Mouse (Mus musculus) testis, adult 2 months (tissue): ENCODE measurements around the gene Dnhd1. TPM values are rescaled to one million over a fixed set of nuclear protein-coding genes. Genes with fewer than 3 reads are reported as not detected.

Source experiments
- H3K27ac ChIP-seq: fragments of 200-500 bp; 2 replicates; pipeline ENCODE4 v1.5.1; 2012; ENCODE audit warnings: low read depth, low read length; ENCODE audit not compliant: control insufficient read depth, insufficient read depth
- H3K27me3 ChIP-seq: fragments of 200-500 bp; 2 replicates; pipeline ENCODE4 v1.6.1; 2012; ENCODE audit warnings: mild to moderate bottlenecking, low read length, moderate library complexity; ENCODE audit not compliant: control insufficient read depth, insufficient read depth
- H3K36me3 ChIP-seq: fragments of 200-500 bp; 2 replicates; pipeline ENCODE4 v1.6.1; 2012; ENCODE audit warnings: mild to moderate bottlenecking, low read length; ENCODE audit not compliant: control insufficient read depth, insufficient read depth
- H3K4me1 ChIP-seq: fragments of 200-500 bp; 2 replicates; pipeline ENCODE4 v1.6.1; 2012; ENCODE audit warnings: low read length; ENCODE audit not compliant: control insufficient read depth, insufficient read depth
- H3K4me3 ChIP-seq: fragments of 200-500 bp; 2 replicates; pipeline ENCODE4 v1.5.1; 2012; ENCODE audit warnings: low read depth, mild to moderate bottlenecking, low read length, moderate library complexity, mixed read lengths; ENCODE audit not compliant: control insufficient read depth
- CTCF ChIP-seq: fragments of 200-500 bp; IDR thresholded peaks from 2 replicates; pipeline ENCODE4 v1.5.1; 2012; ENCODE audit warnings: low read depth, mild to moderate bottlenecking, inconsistent platforms, low read length, moderate library complexity; ENCODE audit not compliant: control insufficient read depth, insufficient read depth, insufficient replicate concordance
- POLR2A ChIP-seq: fragments of 200-500 bp; IDR thresholded peaks from 2 replicates; pipeline ENCODE4 v1.6.1; 2012; ENCODE audit warnings: low read depth, mild to moderate bottlenecking, inconsistent platforms, low read length, moderate library complexity; ENCODE audit not compliant: control insufficient read depth
- polyA plus RNA-seq: library from polyadenylated mRNA; depleted of rRNA; stranded (reverse); fragments of >200 nt; gene quantifications from 2 replicates; pipeline ENCODE4 v1.2.3, GENCODE M21; 2012

Dnhd1 gene
- polyA plus RNA-seq, 1 experiment, result 31.7 TPM

DNA sequence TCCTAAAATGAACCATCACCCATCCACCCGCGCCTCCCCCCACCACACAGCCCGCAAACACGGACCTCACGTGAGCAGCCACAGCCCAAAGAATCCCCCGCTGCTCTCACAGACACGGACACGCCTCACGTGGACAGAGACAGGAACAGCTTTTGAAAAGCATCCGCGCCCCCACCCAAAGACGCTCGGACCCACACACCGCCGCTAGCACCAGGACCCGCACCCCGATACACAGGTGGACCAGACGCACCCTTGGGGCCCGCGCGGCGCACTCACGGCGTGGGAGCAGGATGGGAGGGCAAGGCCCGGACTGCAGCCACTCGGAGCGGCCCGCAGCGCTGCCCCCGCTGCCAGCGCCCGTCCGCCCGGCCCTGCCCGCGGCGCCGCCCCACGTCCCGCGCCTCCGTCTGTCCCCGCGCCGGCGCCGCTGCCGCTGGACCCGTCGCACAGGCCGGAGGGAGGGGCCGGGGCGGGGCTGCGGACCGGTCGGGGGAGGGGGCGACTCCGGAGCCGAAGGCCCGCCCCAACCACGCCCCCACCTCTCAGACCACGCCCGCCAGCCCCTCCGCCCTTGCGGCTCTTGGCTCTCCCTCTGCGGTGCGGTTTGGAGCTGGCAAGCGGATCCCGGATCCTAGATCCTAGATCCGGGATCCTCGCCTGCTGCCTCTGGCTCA, 17.4 kb upstream of the Dnhd1 start, which contains the start of gene Trim3:
TSS of gene Trim3 (minus strand) at position 445 of the 674 bp plus-strand sequence.
- no peak for TF ChIP-seq POLR2A
- no peaks in the 10 kb centered on the region for H3K36me3 ChIP-seq
- no peaks in the 10 kb centered on the region; the same call in 1 of the 2 replicates for H3K27me3 ChIP-seq
- H3K4me3 ChIP-seq, result peak within 1 kb of the TSS; percentile 87
- H3K4me1 ChIP-seq, result peaks cover 7% of the 10 kb centered on the region
- peak within 1 kb of the TSS; percentile 55 for H3K27ac ChIP-seq

DNA sequence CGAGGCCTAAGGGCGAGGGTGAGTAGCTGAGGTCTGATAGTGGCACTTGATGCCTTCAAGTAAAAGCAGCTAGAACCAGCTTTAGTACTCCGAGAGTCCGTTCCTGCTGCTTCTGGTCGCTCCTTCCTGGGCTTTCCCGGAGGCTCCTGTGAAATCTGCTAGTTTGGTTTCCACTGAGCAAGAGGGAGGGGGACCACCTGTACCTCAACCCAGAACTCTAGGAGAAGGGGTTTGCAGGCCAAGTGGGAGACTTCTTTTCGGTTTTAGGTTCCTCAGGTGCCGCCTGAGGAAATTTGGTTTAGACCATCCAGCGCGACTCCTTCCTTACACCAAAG, 16.9 kb upstream of the Dnhd1 start:
- H3K4me3 ChIP-seq, result peak overlapping the region; percentile 87
- no peaks in the 10 kb centered on the region; the same call in 1 of the 2 replicates for H3K27me3 ChIP-seq
- H3K36me3 ChIP-seq, result no peaks in the 10 kb centered on the region
- peak overlapping the region; percentile 55 for H3K27ac ChIP-seq
- peaks cover 7% of the 10 kb centered on the region for H3K4me1 ChIP-seq
- TF ChIP-seq CTCF (no peak), POLR2A (no peak)

DNA sequence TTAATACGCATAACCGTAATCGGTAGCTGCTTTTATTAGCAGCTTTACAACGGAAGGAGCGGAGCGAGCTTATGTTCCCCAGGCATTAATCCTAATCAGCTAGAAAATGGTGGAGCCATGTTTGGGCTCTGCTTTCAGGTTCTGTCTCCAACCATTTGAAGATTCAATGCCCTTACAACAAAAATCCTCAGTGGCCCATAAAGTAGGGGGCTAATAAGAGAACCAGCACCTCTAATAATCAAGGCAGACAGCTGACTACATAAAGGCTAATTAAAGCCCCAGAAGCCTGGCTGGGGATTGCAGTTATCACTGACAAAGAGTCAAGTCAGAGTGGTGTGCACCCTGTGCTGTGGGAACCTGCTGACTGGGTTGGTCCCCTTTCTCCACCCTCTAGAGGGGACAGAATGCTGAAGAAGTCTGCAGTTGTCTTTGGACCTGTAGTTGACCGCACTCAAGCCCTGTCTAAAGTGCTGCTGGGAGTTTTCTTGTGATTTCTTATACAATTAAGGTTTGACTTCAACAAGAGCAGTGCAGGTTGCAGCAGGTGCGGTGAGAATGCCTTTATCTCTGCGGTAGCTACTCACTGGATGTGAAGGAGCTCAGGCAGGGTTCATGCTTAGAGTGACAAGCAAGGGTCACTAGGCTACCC, 16.2 kb upstream of the Dnhd1 start:
- H3K27me3 ChIP-seq, result no peaks in the 10 kb centered on the region; the same call in 1 of the 2 replicates
- peaks cover 10% of the 10 kb centered on the region for H3K4me1 ChIP-seq
- H3K36me3 ChIP-seq, result no peaks in the 10 kb centered on the region
- TF ChIP-seq CTCF, result no peak
- H3K27ac ChIP-seq, result no peak overlapping the region
- no peak overlapping the region for H3K4me3 ChIP-seq

DNA sequence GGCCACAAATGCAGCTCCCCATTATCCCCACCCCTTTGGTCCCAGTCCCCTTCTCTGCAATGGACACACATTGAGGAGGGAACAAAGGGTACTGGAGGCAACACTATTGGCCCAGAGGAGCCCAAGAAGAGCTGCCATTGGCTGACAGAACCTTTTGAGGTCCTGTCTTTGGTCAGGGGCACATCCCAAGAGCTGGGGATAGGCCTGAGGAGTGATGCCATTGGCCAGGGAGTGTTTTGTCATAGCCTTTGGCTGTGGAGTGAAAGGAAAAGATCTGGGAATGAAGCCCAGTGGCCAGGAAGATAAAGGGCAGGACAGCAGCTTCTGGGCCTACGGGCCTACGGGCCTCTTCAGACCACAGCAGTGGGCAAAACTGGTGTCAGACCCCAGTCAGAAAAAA, 14.9 kb upstream of the Dnhd1 start:
- H3K4me1 ChIP-seq, result peaks cover 16% of the 10 kb centered on the region
- H3K4me3 ChIP-seq, result peak overlapping the region; percentile 71
- H3K27ac ChIP-seq, result no peak overlapping the region
- H3K36me3 ChIP-seq, result no peaks in the 10 kb centered on the region
- no peaks in the 10 kb centered on the region; the same call in 1 of the 2 replicates for H3K27me3 ChIP-seq
- TF ChIP-seq CTCF (no peak), POLR2A (no peak)

DNA sequence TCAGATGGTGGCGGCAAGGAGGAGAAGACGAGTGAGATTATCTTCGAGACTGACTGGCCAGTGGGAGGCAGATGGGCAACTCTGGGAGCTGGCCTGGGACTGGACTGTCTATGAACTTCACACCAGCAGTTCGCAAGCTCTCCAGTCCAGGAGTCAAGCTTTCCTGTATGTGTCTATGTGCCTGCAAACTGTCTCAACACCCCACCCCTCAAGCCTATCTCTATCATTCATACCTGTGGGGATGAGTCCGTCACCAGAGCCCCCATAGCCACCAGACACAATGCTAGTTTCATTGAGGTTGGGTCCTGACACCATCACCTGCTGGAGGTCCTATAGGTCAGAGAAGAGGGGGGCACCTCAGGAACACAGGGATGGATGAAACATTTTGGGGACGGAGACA, 11.9 kb upstream of the Dnhd1 start:
- Histone ChIP-seq H3K27ac (no peak overlapping the region), H3K4me1 (peaks cover 15% of the 10 kb centered on the region), H3K4me3 (no peak overlapping the region), H3K27me3 (no peaks in the 10 kb centered on the region; the same call in 1 of the 2 replicates), H3K36me3 (no peaks in the 10 kb centered on the region)
- TF ChIP-seq POLR2A (no peak), CTCF (no peak)

DNA sequence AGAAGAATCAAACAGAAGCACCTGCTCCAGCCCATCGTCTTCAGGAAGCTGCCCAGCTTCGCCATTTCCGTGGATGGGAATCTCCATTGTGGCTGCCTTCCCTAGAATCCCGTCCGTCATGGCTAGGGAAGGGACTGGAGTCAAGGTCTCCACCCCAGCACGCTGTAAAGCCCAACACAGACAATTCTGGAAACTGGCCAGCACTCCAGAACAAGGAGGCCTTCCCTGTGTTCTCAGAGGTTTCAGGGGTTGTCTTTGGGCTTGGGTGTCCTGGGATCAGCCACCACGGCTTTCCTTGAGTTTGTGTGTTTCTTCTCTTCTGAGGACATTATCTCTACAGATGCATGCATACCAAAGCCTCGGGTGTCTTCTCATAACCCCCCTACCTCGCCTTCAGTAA, 11.3 kb upstream of the Dnhd1 start:
- no peak overlapping the region for H3K27ac ChIP-seq

DNA sequence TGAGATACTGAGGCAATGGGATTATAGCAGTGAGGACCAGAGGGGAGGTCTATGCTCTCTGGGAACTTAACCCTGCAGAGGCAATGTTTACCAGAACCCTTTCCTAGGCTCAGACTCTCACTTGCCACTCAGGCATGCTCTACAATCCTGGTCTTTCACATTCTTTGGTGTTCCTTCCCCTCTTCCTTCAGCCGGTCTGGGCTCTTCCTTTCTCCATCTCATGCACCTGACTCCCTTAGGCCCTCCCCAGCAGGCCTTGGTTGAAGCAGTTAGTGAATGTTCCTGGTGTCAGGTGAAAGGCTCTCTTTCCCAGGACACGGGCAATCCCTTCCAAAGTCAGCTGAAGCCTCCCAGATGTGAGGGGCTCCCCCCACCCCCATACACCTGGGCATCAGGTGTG, 10.9 kb upstream of the Dnhd1 start, which contains the start of gene Timm10b:
TSS of gene Timm10b (plus strand) at position 301 of the 400 bp plus-strand sequence.
- Histone ChIP-seq H3K36me3 (no peaks in the 10 kb centered on the region), H3K27ac (peak within 1 kb of the TSS; percentile 81)

More for the DNA sequence above, 11.3 kb upstream of the Dnhd1 start:
- Histone ChIP-seq H3K36me3 (no peaks in the 10 kb centered on the region), H3K27me3 (no peaks in the 10 kb centered on the region), H3K4me1 (peaks cover 13% of the 10 kb centered on the region), H3K4me3 (no peak overlapping the region)
- TF ChIP-seq CTCF, result no peak
- TF ChIP-seq POLR2A, result no peak

More for the DNA sequence above, 10.9 kb upstream of the Dnhd1 start, which contains the start of gene Timm10b:
- Histone ChIP-seq H3K4me3 (peak within 1 kb of the TSS; percentile 96), H3K4me1 (peaks cover 13% of the 10 kb centered on the region), H3K27me3 (no peaks in the 10 kb centered on the region)
- TF ChIP-seq POLR2A (no peak), CTCF (no peak)
